Comparison of ENCODE assay signal across 9 mouse cellular contexts in the genomic region with DNA sequence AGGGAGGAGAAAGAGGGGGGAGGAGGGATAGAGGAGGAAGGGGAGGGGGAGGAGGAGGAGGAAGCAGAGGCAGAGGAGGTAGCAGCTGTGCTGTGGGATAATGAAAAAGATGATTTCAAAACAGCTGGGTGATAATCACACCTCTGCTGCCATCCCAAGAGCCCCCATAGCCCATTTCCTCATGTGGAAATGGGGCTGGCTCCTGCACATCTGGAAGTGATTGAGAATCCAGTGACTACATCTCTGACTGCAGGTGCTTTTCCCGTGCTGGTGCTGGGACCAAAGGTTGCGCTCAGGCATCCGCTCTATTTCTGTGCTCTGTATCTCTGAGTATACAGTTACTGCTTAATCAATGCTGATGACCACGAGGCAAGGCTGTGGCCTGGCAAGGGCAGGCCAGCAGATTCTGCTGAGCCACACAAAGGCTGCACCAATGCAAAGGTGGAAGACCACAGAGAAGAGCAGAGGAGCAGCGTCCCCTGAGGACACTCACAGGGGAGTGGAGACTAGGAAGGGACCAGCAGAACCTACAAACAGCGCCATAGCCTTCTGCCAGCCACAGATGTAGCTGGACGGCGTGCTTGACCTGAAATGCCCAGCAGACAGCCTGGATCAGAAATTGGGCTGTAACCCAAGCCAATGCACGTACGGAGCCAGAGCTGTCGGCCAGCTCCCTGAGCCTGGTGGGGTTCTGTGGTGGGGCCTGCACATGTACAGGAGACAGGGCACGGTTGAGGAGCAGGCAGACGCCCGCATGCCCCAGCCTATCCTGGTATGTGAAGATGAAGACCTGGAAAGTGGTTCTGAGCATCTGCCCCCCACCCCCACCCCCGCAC.
DNase-seq lines count a peak whose midpoint lies in the region; ATAC-seq lines count a peak whose summit lies in the region.
"Had no signal": no experiment of that assay in that cellular context is flagged by ENCODE, and none has a peak within 500 bp of the region (broad histone marks: within the 10 kb centered on the region; RNA-seq: fewer than 3 reads in every experiment).

No protein-coding gene starts in this region.

- no peaks in the 10 kb centered on the region for H3K27me3 ChIP-seq in neural tube, embryonic 13.5 days

- H3K9ac ChIP-seq in neural tube, embryonic 13.5 days, result no peak overlapping the region

- WGBS in neural tube, embryonic 13.5 days, result 81% methylated on average over 15 of the region's 15 CpGs

- H3K27ac ChIP-seq in neural tube, embryonic 13.5 days (replicated peaks), result no peak overlapping the region
- H3K27ac ChIP-seq: macrophage had no signal

- peaks cover 10% of the 10 kb centered on the region for H3K4me1 ChIP-seq in neural tube, embryonic 13.5 days (replicated peaks)

- no peaks in the 10 kb centered on the region for H3K36me3 ChIP-seq in neural tube, embryonic 13.5 days

- H3K9me3 ChIP-seq in neural tube, embryonic 13.5 days, result no peaks in the 10 kb centered on the region

- no peak overlapping the region for H3K4me2 ChIP-seq in neural tube, embryonic 13.5 days

- no peak overlapping the region for H3K4me3 ChIP-seq in neural tube, embryonic 13.5 days

- peak; percentile 61 for DNase-seq in adrenal gland, postnatal 10 days
- no peak for DNase-seq in adrenal gland, adult (ENCODE audit: inconsistent age in 2 of 2, low spot score in 1 of 2)
- DNase-seq in neural tube, embryonic 10.5 days (ENCODE audit: extremely low spot score, low spot score), result no peak
- DNase-seq in heart, adult 9 months (ENCODE audit: low spot score in 2 of 2), result peak; percentile 44 to 58
- peak; percentile 29 for DNase-seq in yolk sac, embryonic 10.5 days (ENCODE audit: low spot score)
- no peak for DNase-seq in thymus, postnatal 14 days

- ATAC-seq in neural tube, embryonic 13.5 days (ENCODE audit: low read depth), result peak; percentile 48; the same call in 1 of the 2 replicates
- no peak for ATAC-seq in inflammation-experienced regulatory T-cells, adult 6 months

Comparison
In these comparisons a context has a peak if more than half of its experiments do, and no peak if none do; other contexts are left out.
1. DNase-seq: peak in adrenal gland, postnatal 10 days (single experiment), heart, adult 9 months (2 of 2) and yolk sac, embryonic 10.5 days (single experiment); none in adrenal gland, adult (0 of 2), neural tube, embryonic 10.5 days (single experiment) and thymus, postnatal 14 days (single experiment).